Mouse (Mus musculus) spleen, adult 2 months (tissue): ENCODE measurements around the gene Ip6k1.

ENCODE experiments used
- CTCF ChIP-seq: fragments of 200-500 bp; IDR thresholded peaks from 2 replicates; pipeline ENCODE4 v1.5.1; 2011; ENCODE audit warnings: mild to moderate bottlenecking, inconsistent platforms; ENCODE audit not compliant: insufficient read depth, insufficient read length, insufficient replicate concordance; ENCODE audit errors: extremely low read depth
- POLR2A ChIP-seq: fragments of 200-500 bp; IDR thresholded peaks from 2 replicates; pipeline ENCODE4 v1.6.1; 2011; ENCODE audit warnings: low read depth, low read length, inconsistent platforms

DNA sequence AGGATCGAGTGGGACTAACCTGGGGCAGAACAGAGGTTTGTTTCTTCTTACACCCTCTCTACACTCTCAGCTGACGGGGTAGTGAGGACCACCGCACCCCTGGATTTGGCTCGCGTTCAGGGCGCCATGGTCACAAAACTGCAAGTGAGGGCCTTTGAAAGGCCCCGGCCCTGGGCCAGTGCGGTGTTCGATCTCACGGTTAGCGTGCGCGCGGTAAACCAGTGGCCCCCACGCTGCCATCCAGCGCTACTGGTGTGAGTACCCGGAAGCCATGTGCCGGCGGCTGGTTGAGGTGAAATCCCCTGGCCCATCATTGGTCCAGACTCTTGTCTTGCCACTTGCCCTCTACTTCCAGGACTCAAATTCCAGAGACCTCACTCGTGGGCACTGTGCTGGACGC, 6.8 kb upstream of the Ip6k1 start:
- no peak for TF ChIP-seq CTCF
- TF ChIP-seq POLR2A = no peak
